Mouse (Mus musculus) thymus, adult 2 months (tissue): ENCODE data around the gene Sec14l3.

Experiments
- CTCF ChIP-seq: fragments of 200-500 bp; IDR thresholded peaks from 2 replicates; pipeline ENCODE4 v1.5.1; 2012; ENCODE audit warnings: mild to moderate bottlenecking, control low read depth, low read length, moderate library complexity, borderline replicate concordance; ENCODE audit not compliant: control insufficient read depth, poor library complexity, insufficient read depth; ENCODE audit errors: extremely low read depth
- POLR2A ChIP-seq: fragments of 200-500 bp; IDR thresholded peaks from 2 replicates; pipeline ENCODE4 v1.6.1; 2012; ENCODE audit warnings: mild to moderate bottlenecking, low read length, control low read depth, moderate library complexity; ENCODE audit not compliant: control insufficient read depth, poor library complexity, insufficient read depth; ENCODE audit errors: extremely low read depth

DNA sequence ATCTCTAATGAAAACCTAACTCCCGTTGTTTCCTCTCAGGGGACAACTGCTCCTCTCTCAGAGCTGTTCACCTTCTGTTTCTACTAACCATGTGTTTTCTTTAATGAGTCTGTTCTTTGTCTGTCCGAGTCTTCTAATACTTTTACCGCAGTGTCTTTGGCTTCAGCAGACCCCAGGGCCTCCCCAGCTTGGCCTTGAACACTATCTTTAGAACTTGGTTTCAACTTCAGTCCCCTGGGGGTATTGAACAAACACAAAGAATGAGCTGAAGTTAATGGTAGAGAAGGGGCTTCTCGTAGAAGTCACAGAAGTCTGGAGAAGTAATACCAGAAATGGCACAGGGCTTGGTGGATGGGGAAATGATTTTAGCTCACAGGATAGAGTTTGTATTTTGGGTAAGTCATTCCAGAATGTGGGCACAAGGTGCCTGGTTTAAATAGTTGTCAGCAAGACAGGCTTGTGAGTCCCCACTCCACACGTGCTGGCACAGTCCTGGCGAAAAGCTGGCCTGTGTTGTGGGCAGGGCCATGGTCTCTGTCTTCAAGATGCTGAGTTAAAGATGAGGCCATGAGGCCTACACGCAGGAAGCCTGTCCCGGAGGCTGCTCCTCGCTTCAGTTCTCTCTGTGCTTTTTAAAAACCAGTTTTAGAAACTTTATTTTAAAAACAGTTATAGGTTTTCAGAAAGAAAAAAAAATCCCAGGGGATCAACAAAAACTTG is 28.1 kb upstream of the Sec14l3 start:
- no peak for TF ChIP-seq POLR2A
- TF ChIP-seq CTCF: no peak
